Mouse (Mus musculus): ENCODE results near the gene Cemip. TPM values are rescaled to one million over a fixed set of nuclear protein-coding genes. Genes with fewer than 3 reads are reported as not detected.
"Not testable (repeated sequence)": the region's sequence is repeated elsewhere in the genome, so short reads cannot be mapped to it uniquely, and the experiment has no call there.

Cemip gene
- total and polyA plus RNA-seq, 2 experiments from 2014 or later, result 0.60 to 8.2 TPM

- no peak for TF ChIP-seq CTCF (IDR thresholded peaks at IDR 0.05)
- peaks cover 7% of the 10 kb centered on the region for H3K4me1 ChIP-seq (ENCODE audit: insufficient read depth, low read length)
- 95% methylated on average over 11 of the region's 11 CpGs for WGBS
- no peak for DNase-seq (ENCODE audit: low spot score)
- H3K9ac ChIP-seq (replicated peaks; ENCODE audit: low read length, poor library complexity, severe bottlenecking), result no peak overlapping the region
- no peak overlapping the region for H3K4me2 ChIP-seq (ENCODE audit: low read depth, low read length, poor library complexity, severe bottlenecking)
- no peaks in the 10 kb centered on the region for H3K27me3 ChIP-seq (ENCODE audit: insufficient read depth, low read length)
- H3K36me3 ChIP-seq (ENCODE audit: insufficient read depth, low read length), result peaks cover 33% of the 10 kb centered on the region
- H3K9me3 ChIP-seq (ENCODE audit: low read length), result no peaks in the 10 kb centered on the region
- ATAC-seq (ENCODE audit: low FRiP score), result no peak
- no peak overlapping the region for H3K27ac ChIP-seq (ENCODE audit: low read depth, low read length)
- no peak overlapping the region for H3K4me3 ChIP-seq (ENCODE audit: low read depth, low read length)
Measured at GRCm38 (mm10) chr7:83898267-83898666, 188.0 kb downstream of the Cemip start.

GRCm38 (mm10) chr7:83896077-83896740 is 190.1 kb downstream of the Cemip start:
- Histone ChIP-seq H3K9ac (replicated peaks; ENCODE audit: low read length, poor library complexity, severe bottlenecking) (no peak overlapping the region), H3K27ac (ENCODE audit: low read depth, low read length) (no peak overlapping the region), H3K27me3 (ENCODE audit: insufficient read depth, low read length) (no peaks in the 10 kb centered on the region), H3K4me3 (ENCODE audit: low read depth, low read length) (no peak overlapping the region), H3K4me1 (ENCODE audit: insufficient read depth, low read length) (peaks cover 10% of the 10 kb centered on the region), H3K36me3 (ENCODE audit: insufficient read depth, low read length) (peaks cover 33% of the 10 kb centered on the region), H3K9me3 (ENCODE audit: low read length) (no peaks in the 10 kb centered on the region), H3K4me2 (ENCODE audit: low read depth, low read length, poor library complexity, severe bottlenecking) (no peak overlapping the region)
- no peak for TF ChIP-seq CTCF (IDR thresholded peaks at IDR 0.05)
- DNase-seq (ENCODE audit: low spot score), result no peak
- 96% methylated on average over 5 of the region's 5 CpGs for WGBS
- ATAC-seq (ENCODE audit: low FRiP score), result no peak

GRCm38 (mm10) chr7:83894348-83894747 is 192.0 kb downstream of the Cemip start:
- Histone ChIP-seq H3K4me1 (ENCODE audit: insufficient read depth, low read length) (peaks cover 10% of the 10 kb centered on the region), H3K9me3 (ENCODE audit: low read length) (no peaks in the 10 kb centered on the region)
- ATAC-seq (ENCODE audit: low FRiP score), result no peak

GRCm38 (mm10) chr7:83892333-83892669 is 194.0 kb downstream of the Cemip start:
- WGBS, result under 1% methylated on average over 19 of the region's 21 CpGs
- no peak for ATAC-seq (ENCODE audit: low FRiP score)

More at GRCm38 (mm10) chr7:83894348-83894747, 192.0 kb downstream of the Cemip start:
- Histone ChIP-seq H3K9ac (replicated peaks; ENCODE audit: low read length, poor library complexity, severe bottlenecking) (no peak overlapping the region), H3K36me3 (ENCODE audit: insufficient read depth, low read length) (peaks cover 24% of the 10 kb centered on the region), H3K4me3 (ENCODE audit: low read depth, low read length) (no peak overlapping the region), H3K27me3 (ENCODE audit: insufficient read depth, low read length) (no peaks in the 10 kb centered on the region), H3K4me2 (ENCODE audit: low read depth, low read length, poor library complexity, severe bottlenecking) (no peak overlapping the region), H3K27ac (ENCODE audit: low read depth, low read length) (no peak overlapping the region)
- TF ChIP-seq CTCF (IDR thresholded peaks at IDR 0.05), result peak; percentile 30; the same call in 1 of the 2 replicates
- DNase-seq (ENCODE audit: low spot score), result no peak
- WGBS, result 97% methylated on average over 1 of the region's 1 CpGs

GRCm38 (mm10) chr7:83891433-83892332 is 194.6 kb downstream of the Cemip start:
- Histone ChIP-seq H3K27me3 (ENCODE audit: insufficient read depth, low read length) (no peaks in the 10 kb centered on the region), H3K36me3 (ENCODE audit: insufficient read depth, low read length) (0 out of 2 replicates have a peak, but pooled peaks cover 4% of the 10 kb centered on the region), H3K9me3 (ENCODE audit: low read length) (no peaks in the 10 kb centered on the region), H3K4me3 (ENCODE audit: low read depth, low read length) (peak overlapping the region; percentile 74), H3K4me2 (ENCODE audit: low read depth, low read length, poor library complexity, severe bottlenecking) (peak overlapping the region; percentile 80), H3K27ac (ENCODE audit: low read depth, low read length) (peak overlapping the region; percentile 84), H3K9ac (replicated peaks; ENCODE audit: low read length, poor library complexity, severe bottlenecking) (peak overlapping the region; percentile 80), H3K4me1 (ENCODE audit: insufficient read depth, low read length) (peaks cover 10% of the 10 kb centered on the region)
- ATAC-seq (ENCODE audit: low FRiP score) (peak; percentile 96), DNase-seq (ENCODE audit: low spot score) (peak; percentile 97)
- 3% methylated on average over 39 of the region's 44 CpGs for WGBS
- peak; percentile 57 for TF ChIP-seq CTCF (IDR thresholded peaks at IDR 0.05)

More at GRCm38 (mm10) chr7:83892333-83892669, 194.0 kb downstream of the Cemip start:
- no peak for TF ChIP-seq CTCF (IDR thresholded peaks at IDR 0.05)
- Histone ChIP-seq H3K4me3 (ENCODE audit: low read depth, low read length) (peak overlapping the region; percentile 74), H3K9ac (replicated peaks; ENCODE audit: low read length, poor library complexity, severe bottlenecking) (peak overlapping the region; percentile 80), H3K36me3 (ENCODE audit: insufficient read depth, low read length) (0 out of 2 replicates have a peak, but pooled peaks cover 4% of the 10 kb centered on the region), H3K4me2 (ENCODE audit: low read depth, low read length, poor library complexity, severe bottlenecking) (peak overlapping the region; percentile 80), H3K4me1 (ENCODE audit: insufficient read depth, low read length) (peaks cover 10% of the 10 kb centered on the region), H3K9me3 (ENCODE audit: low read length) (no peaks in the 10 kb centered on the region), H3K27me3 (ENCODE audit: insufficient read depth, low read length) (no peaks in the 10 kb centered on the region), H3K27ac (ENCODE audit: low read depth, low read length) (peak overlapping the region; percentile 84)
- DNase-seq (ENCODE audit: low spot score), result no peak

GRCm38 (mm10) chr7:83889946-83890345 is 196.4 kb downstream of the Cemip start:
- not testable (repeated sequence) for H3K9me3 ChIP-seq (ENCODE audit: low read length); ATAC-seq (ENCODE audit: low FRiP score); H3K4me3 ChIP-seq (ENCODE audit: low read depth, low read length); H3K9ac ChIP-seq (replicated peaks; ENCODE audit: low read length, poor library complexity, severe bottlenecking); H3K36me3 ChIP-seq (ENCODE audit: insufficient read depth, low read length); H3K27me3 ChIP-seq (ENCODE audit: insufficient read depth, low read length); DNase-seq (ENCODE audit: low spot score); H3K27ac ChIP-seq (ENCODE audit: low read depth, low read length); H3K4me2 ChIP-seq (ENCODE audit: low read depth, low read length, poor library complexity, severe bottlenecking)
- peaks cover 10% of the 10 kb centered on the region for H3K4me1 ChIP-seq (ENCODE audit: insufficient read depth, low read length)
- WGBS, result 89% methylated on average over 5 of the region's 5 CpGs

Data from midbrain, postnatal 0 days (tissue).